Mouse (Mus musculus): ENCODE measurements around the gene Gm7544. TPM values are rescaled to one million over a fixed set of nuclear protein-coding genes. Genes with fewer than 3 reads are reported as not detected.
"Not testable (repeated sequence)": the region's sequence is repeated elsewhere in the genome, so short reads cannot be mapped to it uniquely, and the experiment has no call there.

Gm7544 gene
- total RNA-seq, 1 experiment from 2014 or later = not detected

DNA sequence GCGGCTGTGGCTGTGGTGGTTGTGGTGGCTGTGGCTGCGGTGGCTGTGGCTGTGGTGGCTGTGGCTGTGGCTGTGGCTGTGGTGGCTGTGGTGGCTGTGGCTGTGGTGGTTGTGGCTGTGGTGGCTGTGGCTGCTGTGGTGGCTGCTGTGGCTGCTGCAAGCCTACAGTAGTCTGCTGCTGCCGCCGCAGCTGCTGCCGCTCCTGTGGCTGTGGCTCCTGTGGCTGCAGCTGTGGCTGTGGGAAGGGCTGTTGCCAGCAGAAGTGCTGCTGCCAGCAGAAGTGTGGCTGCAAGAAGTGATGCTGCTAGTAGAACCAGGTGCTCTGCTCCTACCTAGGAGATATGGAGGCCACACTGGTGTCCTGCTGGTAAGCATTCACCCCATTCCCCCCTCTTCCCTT is 42.4 kb downstream of the Gm7544 start:
- DNase-seq = not testable (repeated sequence)

- DNase-seq = no peak
Measured at GRCm38 (mm10) chr1:82913025-82913424, 42.8 kb downstream of the Gm7544 start, which contains the start of gene A030005L19Rik. Gene A030005L19Rik, plus strand, starts transcription at chr1:82913325.

DNA sequence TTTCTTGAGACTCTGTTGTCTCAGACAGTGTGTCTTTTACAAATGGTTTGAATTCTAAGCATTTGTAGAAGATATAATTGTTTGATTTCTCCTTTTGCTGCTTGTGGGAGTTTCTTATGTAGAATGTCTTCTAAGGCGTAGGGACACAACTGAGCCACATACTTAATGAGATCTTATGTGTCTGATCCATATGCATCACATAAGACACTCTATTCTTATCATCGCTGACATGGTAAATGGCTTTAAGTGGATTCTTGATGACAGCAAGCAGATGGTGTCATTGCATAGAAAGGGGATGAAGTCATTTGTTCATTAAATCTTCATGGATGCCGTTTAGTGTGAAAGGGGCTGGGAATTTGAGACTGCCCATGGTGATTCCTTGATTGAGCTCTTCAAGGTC is 49.9 kb downstream of the Gm7544 start:
- no peak for DNase-seq

Other genes starting within 250 kb of the Gm7544 start
- gene Mff, start 231.1 kb downstream of the Gm7544 start, total RNA-seq (2021) = 129 and 138 TPM in 2 replicates
- not detected in 2 replicates for gene Tm4sf20, start 187.6 kb downstream of the Gm7544 start, total RNA-seq (2021)
- gene Gm47791, start 184.8 kb downstream of the Gm7544 start, total RNA-seq (2021) = not detected in 2 replicates
- 53.0 and 59.5 TPM in 2 replicates for gene Agfg1, start 116.5 kb downstream of the Gm7544 start, total RNA-seq (2021)
- gene A030005L19Rik, start 42.7 kb downstream of the Gm7544 start, total RNA-seq (2021) = not detected in 2 replicates
- gene A030014E15Rik, start 31.1 kb downstream of the Gm7544 start, total RNA-seq (2021) = not detected in 2 replicates
- gene Gm6217, start 24.6 kb downstream of the Gm7544 start, total RNA-seq (2021) = not detected in 2 replicates
- not detected in 2 replicates for gene A030003K21Rik, start 12.6 kb downstream of the Gm7544 start, total RNA-seq (2021)
- not detected in 2 replicates for gene Gm47955, start 4.3 kb upstream of the Gm7544 start, total RNA-seq (2021)
- gene Gm47959, start 44.5 kb upstream of the Gm7544 start, total RNA-seq (2021) = not detected in 2 replicates
- 0.26 TPM in 1 of 2 replicates, not detected in the other for gene Slc19a3, start 82.4 kb upstream of the Gm7544 start, total RNA-seq (2021)
- not detected in 2 replicates for gene Krtap28-10, start 86.5 kb upstream of the Gm7544 start, total RNA-seq (2021)
- not detected in 2 replicates for gene Gm47969, start 88.9 kb upstream of the Gm7544 start, total RNA-seq (2021)
- not detected in 2 replicates for gene A030005K14Rik, start 103.4 kb upstream of the Gm7544 start, total RNA-seq (2021)
- not detected in 2 replicates for gene Krtap28-13, start 104.9 kb upstream of the Gm7544 start, total RNA-seq (2021)
- not detected in 2 replicates for gene Ccl20, start 160.8 kb upstream of the Gm7544 start, total RNA-seq (2021)
- not detected in 2 replicates for gene Daw1, start 203.7 kb upstream of the Gm7544 start, total RNA-seq (2021)

Data from adrenal gland, postnatal 14 days (tissue).